Comparison of ENCODE assay signal across 8 mouse cellular contexts in genomic region chr7:69490566-69491466, GRCm38 (mm10).
A peak's percentile ranks its signal among the peaks of the same experiment; 100 is the strongest.
DNase-seq lines count a peak whose midpoint lies in the region; ATAC-seq and TF ChIP-seq lines count a peak whose summit lies in the region.

No protein-coding gene starts in this region.

- peak; percentile 95 for TF ChIP-seq CTCF in testis, adult 2 months (IDR thresholded peaks at IDR 0.05; ENCODE audit: control insufficient read depth, insufficient read depth, insufficient replicate concordance, low read depth, low read length)

- H3K4me3 ChIP-seq in limb, embryonic 11.5 days (ENCODE audit: low read depth, low read length): no peak overlapping the region
- H3K4me3 ChIP-seq in midbrain, embryonic 16.5 days (ENCODE audit: low read depth, low read length): no peak overlapping the region
- H3K4me3 ChIP-seq in testis, adult 2 months (ENCODE audit: control insufficient read depth, low read depth, low read length): no peak overlapping the region

- no peaks in the 10 kb centered on the region for H3K27me3 ChIP-seq in limb, embryonic 11.5 days (ENCODE audit: control insufficient read depth, insufficient read depth, low read length)
- no peaks in the 10 kb centered on the region for H3K27me3 ChIP-seq in midbrain, embryonic 16.5 days (ENCODE audit: control insufficient read depth, insufficient read depth, low read depth, low read length)
- H3K27me3 ChIP-seq in testis, adult 2 months (ENCODE audit: control insufficient read depth, insufficient read depth, low read length): no peaks in the 10 kb centered on the region

- no peak overlapping the region for H3K9ac ChIP-seq in limb, embryonic 11.5 days (ENCODE audit: low read length)
- no peak overlapping the region for H3K9ac ChIP-seq in midbrain, embryonic 16.5 days (ENCODE audit: low read depth, low read length)

- WGBS in limb, embryonic 11.5 days: 30% methylated on average over 16 of the region's 16 CpGs
- WGBS in midbrain, embryonic 16.5 days: 40% methylated on average over 16 of the region's 16 CpGs

- ATAC-seq in cerebellum, adult (ENCODE audit: insufficient number of reproducible peaks, low FRiP score, low TSS enrichment): no peak
- peak; percentile 80 for ATAC-seq in limb, embryonic 11.5 days (ENCODE audit: insufficient number of reproducible peaks, low FRiP score, low TSS enrichment, low read depth)
- peak; percentile 93 for ATAC-seq in midbrain, embryonic 16.5 days

- H3K4me2 ChIP-seq in limb, embryonic 11.5 days (ENCODE audit: low read depth, severe bottlenecking): no peak overlapping the region
- peak overlapping the region; percentile 36 for H3K4me2 ChIP-seq in midbrain, embryonic 16.5 days (ENCODE audit: low read length)

- no peak overlapping the region for H3K27ac ChIP-seq in limb, embryonic 11.5 days (replicated peaks; ENCODE audit: low read depth, low read length)
- H3K27ac ChIP-seq in midbrain, embryonic 16.5 days (ENCODE audit: low read length): no peak overlapping the region
- no peak overlapping the region for H3K27ac ChIP-seq in testis, adult 2 months (ENCODE audit: control insufficient read depth, insufficient read depth, low read depth, low read length)

- no peaks in the 10 kb centered on the region for H3K9me3 ChIP-seq in limb, embryonic 11.5 days (ENCODE audit: control insufficient read depth, low read length)
- H3K9me3 ChIP-seq in midbrain, embryonic 16.5 days (replicated peaks; ENCODE audit: control insufficient read depth, low read length, poor library complexity, severe bottlenecking): no peaks in the 10 kb centered on the region

- no peak for TF ChIP-seq POLR2A in testis, adult 2 months (IDR thresholded peaks at IDR 0.05; ENCODE audit: control insufficient read depth, low read depth, low read length)

- peak; percentile 16 for DNase-seq in cerebellum, adult 11 months
- DNase-seq in embryo, embryonic 10.5 days (ENCODE audit: low spot score): peak; percentile 91
- peak; percentile 25 for DNase-seq in gastrocnemius, postnatal 25 days
- DNase-seq in kidney, adult 9 months: peak; percentile 80
- DNase-seq in limb, embryonic 11.5 days (ENCODE audit: low spot score): peak; percentile 90

- H3K4me1 ChIP-seq in limb, embryonic 11.5 days (ENCODE audit: control insufficient read depth, insufficient read depth, low read length): 0 out of 2 replicates have a peak, but pooled peaks cover 3% of the 10 kb centered on the region
- H3K4me1 ChIP-seq in midbrain, embryonic 16.5 days (ENCODE audit: control insufficient read depth, insufficient read depth, low read length): peaks cover 2% of the 10 kb centered on the region; the same call in 1 of the 2 replicates
- peaks cover 2% of the 10 kb centered on the region; the same call in 1 of the 2 replicates for H3K4me1 ChIP-seq in testis, adult 2 months (ENCODE audit: control insufficient read depth, insufficient read depth, low read length)

- H3K36me3 ChIP-seq in limb, embryonic 11.5 days (ENCODE audit: control insufficient read depth, insufficient read depth, low read length): no peaks in the 10 kb centered on the region
- no peaks in the 10 kb centered on the region for H3K36me3 ChIP-seq in midbrain, embryonic 16.5 days (ENCODE audit: control insufficient read depth, insufficient read depth, low read length)
- H3K36me3 ChIP-seq in testis, adult 2 months (ENCODE audit: control insufficient read depth, insufficient read depth, low read length): no peaks in the 10 kb centered on the region

Comparison
In these comparisons a context has a peak if more than half of its experiments do, and no peak if none do; other contexts are left out.
1. DNase-seq: peak in every context shown above with its lines; median percentile 91 in embryo, embryonic 10.5 days; 90 in limb, embryonic 11.5 days; 80 in kidney, adult 9 months; 25 in gastrocnemius, postnatal 25 days; 16 in cerebellum, adult 11 months.